Mouse (Mus musculus) fibroblast of lung, adult 2 months (primary cell): ENCODE data around the gene Scgb3a1.

ENCODE experiments used
- DNase-seq: peaks from one replicate; pipeline ENCODE4 v3.0.0-alpha.2; 2011; ENCODE audit warnings: low read depth

The Scgb3a1 gene

GRCm38 (mm10) chr11:49658791-49659469, 4.5 kb upstream of the Scgb3a1 start:
- peak; percentile 60 for DNase-seq

DNA sequence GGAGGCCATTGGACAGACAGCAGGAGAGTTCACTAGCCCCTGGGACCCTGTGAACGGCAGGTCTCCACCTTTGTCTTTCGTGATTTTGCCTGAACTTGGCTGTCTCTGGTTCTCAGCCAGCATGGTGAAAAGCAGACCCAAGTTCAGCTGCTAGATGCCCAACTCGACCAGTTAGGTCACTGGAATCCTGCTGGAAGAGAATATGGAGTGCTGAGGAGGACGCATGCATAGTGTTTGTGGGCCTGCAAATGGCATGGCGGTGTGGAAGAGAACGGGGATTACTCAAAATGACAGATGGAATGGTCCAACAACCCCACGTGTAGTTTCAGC, 4.0 kb upstream of the Scgb3a1 start:
- no peak for DNase-seq

- DNase-seq: no peak
These were observed 1.1 kb upstream of the Scgb3a1 start for GRCm38 (mm10) chr11:49662292-49662780.

DNA sequence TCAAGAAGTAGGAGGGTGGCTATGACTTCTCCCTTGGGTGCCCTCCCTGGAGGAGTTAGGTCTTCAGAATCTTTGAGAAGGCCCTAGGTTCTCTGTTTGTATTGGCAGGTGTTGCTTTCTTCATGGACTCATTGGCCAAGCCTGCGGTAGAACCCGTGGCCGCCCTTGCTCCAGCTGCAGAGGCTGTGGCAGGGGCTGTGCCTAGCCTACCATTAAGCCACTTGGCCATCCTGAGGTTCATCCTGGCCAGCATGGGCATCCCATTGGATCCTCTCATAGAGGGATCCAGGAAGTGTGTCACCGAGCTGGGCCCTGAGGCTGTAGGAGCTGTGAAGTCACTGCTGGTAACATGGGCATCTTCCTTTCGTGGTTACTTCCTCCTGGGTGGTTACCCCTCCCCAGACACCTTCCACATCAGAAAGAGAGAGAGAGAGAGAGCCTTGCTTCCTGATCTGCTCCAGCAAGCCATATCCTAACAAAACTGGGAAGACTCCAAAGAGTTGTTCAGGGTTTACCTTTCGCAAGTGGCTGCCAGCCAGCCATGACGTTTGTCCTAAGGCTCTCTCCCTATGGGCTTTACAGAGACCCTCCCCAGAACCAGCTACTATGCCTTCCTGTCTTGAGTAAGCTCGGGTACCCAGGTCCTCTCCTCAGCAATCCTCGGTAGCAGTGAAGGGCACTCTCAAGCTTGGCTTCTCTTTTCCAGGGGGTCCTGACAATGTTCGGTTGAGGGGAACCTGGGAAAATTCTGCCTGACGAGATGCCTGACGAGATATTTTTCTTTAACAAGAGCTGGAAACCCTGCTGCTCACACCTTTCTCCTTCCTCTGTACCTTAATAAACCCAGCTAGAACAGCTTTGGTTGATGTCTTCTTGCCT, 1.1 kb downstream of the Scgb3a1 start:
- DNase-seq: no peak

DNA sequence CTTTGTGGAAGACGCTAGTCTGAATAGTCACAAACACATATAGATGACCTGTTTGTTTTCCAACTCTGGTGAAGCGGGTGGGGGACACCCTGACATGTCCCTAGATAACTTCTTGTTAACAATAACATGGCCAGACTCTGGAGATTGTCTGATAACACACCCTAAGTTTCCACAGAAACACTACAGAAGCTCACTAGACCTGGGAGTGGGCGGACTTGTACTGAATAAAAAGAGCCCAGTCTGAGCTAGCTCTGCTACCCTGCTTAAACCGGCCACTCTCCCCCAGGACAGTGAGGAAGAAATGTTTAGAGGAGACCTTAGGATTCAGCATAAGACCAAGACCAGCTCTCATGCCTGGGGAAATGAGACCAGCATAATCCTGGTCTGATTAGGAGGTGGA, 2.1 kb downstream of the Scgb3a1 start:
- no peak for DNase-seq

- DNase-seq: no peak
These were observed 10.0 kb downstream of the Scgb3a1 start for GRCm38 (mm10) chr11:49673433-49673832.

DNA sequence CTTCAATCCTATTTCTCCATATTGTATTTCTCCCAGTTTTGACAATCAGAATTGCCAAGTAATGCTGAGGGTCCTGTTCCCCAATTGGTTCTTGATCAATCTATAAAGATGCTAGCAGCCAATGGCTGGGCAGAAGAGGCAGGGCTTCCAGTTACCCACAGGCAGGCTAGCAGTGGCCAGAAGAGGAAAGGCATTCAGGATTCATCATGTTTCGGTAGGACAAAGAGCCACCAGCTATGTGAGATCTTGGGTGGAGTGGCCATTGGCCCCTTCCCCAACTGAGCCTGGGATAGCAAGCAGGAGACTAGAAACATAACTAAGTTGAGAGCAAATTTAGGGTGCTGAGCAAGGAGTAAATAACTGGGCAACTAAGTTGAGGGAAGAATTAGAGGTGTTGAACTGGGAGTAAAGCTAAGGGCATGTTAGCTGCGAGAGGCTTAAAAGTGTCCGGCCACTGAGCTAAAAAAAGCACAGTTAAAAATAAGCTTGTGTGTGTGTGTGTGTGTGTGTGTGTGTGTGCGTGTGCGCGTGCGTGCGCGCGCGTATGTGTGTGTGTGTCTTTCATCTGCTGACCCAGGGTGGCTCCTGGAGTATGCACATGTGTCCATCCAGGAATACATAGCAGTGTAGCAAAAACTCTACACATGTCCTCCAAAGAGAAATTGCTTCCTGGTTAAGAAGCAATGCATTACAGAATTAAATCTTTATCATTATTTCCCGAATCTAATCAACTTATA, 21.0 kb downstream of the Scgb3a1 start:
- DNase-seq: no peak

DNA sequence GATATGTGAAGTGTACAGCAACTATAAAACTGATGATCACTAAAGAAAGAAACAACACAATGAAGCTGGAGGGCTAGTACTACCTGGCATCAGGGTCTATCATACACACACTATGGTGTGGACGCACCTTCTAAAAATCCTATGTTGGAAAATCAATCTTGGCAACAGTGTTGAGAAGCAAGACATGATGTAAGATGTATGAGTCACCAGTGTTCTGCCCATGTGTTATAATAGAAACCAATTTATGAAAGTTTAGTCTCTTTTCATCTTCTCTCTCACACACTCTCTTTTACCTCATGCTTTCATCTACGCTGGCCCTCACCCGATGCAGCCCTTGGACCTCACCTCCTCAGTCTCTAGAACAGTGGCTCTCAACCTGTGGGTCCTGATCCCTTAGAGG, 31.6 kb downstream of the Scgb3a1 start:
- DNase-seq: no peak

GRCm38 (mm10) chr11:49695695-49696094, 32.3 kb downstream of the Scgb3a1 start:
- DNase-seq: no peak

DNA sequence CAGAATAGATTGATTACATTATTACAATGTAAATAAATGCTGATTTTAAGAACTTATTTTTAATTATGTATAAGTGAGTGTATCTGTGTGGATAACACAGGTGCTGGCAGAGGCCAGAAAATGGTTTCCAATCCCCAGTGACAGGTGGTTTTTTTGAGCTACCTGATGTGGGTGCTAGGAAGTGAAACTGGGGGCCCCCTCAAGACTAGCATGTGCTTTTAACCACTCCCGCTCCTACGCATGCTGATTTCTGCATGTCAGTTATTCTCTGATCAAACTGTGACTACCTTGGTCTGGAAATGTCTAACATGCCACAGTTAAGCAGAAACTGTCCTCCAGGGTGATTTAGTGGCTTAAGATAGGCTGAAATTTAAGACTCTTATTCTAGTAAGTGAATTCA, 33.1 kb downstream of the Scgb3a1 start:
- DNase-seq: no peak

DNA sequence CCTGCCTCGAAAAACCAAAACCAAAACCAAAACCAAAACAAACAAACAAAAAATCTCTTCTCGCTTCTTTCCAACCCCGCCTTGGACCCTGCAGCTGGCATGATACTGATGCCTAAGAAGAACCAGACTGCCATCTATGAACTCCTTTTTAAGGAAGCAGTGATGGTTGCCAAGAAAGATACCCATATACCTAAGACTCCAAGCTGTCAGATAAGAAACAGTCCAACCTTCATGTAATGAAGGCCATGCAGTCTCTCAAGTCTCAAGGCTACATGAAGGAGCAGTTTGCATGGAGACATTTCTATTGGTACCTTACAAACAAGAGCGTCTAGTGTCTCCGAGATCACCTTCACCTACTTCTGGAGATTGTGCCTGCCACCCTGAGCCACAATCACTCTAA, 34.4 kb downstream of the Scgb3a1 start:
- DNase-seq: no peak

DNA sequence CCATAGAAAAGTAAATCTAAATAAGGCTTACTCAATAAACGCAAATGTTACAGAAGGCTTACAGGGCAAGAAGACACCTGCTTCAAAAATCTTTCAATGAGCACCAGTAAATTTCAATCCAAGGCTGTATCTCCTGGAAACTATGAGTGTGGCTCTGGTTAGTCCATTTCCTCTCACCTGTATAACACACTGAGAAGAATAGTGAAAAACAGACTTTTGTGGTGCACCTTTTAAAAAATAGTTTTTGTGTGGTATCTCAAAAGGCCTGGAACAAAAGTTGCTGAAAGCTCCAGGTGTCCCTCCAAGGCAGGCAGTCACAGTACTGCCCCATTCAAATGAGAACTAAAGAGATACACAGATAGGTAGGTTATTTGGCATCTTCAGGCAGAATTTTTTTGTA, 35.7 kb downstream of the Scgb3a1 start:
- no peak for DNase-seq

DNA sequence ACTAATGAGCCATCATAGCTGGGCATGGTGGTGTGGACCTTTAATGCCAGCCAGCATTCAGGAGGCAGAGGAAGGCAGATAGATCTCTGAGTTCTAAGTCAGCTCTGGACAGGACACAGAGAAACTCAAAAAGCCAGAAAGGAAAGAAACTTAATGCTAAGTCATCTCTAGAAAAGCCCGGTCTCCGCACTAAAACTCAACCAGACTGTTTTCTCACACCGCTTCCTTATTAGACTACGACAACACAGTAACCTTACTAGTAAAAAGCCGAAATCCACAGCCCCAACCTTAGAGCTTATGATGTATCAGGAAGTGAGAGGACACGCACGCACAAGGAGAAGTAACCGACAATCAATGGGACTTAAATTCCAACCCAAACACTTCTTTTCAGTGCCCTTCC, 38.6 kb downstream of the Scgb3a1 start:
- DNase-seq: no peak

GRCm38 (mm10) chr11:49704804-49705203, 41.4 kb downstream of the Scgb3a1 start:
- no peak for DNase-seq

DNA sequence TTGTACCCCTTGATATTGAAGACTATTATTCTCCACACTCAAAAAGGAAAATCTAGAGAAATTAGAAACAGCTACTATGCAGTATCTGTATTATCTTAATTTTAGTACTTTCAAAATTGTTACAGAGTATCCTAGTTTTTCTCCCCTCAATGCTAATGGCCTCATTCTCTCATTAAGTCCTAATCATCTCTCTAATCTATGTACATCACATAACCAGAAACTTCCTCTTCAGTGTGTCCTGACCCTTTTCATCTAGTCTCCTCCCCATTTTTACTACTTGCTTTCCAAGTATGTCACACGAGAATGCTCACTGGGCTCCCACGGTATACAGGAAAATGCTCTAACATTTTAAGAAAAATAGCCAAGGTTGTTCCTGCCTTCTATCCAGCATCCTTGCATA, 44.4 kb downstream of the Scgb3a1 start:
- no peak for DNase-seq

DNA sequence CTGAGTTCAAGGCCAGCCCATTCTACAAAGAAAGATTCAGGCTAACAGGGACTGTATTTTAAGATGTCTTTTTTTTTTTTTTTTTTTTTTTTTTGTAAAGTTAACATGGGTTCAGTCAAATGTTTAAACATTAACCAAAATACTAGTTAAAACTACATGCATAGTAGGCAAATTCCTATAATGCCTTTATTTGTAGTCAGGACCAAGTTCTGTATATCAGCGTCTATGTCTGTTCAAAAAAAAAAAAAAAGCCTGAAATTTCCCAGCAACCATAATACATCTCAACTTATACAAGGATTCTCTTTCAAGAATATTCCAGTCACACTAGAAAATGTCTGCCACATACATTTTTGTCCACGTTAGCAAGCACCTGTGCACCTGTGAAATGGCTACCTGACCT, 47.3 kb downstream of the Scgb3a1 start:
- no peak for DNase-seq

- DNase-seq: no peak
These were observed 48.7 kb downstream of the Scgb3a1 start for GRCm38 (mm10) chr11:49711981-49712554.

DNA sequence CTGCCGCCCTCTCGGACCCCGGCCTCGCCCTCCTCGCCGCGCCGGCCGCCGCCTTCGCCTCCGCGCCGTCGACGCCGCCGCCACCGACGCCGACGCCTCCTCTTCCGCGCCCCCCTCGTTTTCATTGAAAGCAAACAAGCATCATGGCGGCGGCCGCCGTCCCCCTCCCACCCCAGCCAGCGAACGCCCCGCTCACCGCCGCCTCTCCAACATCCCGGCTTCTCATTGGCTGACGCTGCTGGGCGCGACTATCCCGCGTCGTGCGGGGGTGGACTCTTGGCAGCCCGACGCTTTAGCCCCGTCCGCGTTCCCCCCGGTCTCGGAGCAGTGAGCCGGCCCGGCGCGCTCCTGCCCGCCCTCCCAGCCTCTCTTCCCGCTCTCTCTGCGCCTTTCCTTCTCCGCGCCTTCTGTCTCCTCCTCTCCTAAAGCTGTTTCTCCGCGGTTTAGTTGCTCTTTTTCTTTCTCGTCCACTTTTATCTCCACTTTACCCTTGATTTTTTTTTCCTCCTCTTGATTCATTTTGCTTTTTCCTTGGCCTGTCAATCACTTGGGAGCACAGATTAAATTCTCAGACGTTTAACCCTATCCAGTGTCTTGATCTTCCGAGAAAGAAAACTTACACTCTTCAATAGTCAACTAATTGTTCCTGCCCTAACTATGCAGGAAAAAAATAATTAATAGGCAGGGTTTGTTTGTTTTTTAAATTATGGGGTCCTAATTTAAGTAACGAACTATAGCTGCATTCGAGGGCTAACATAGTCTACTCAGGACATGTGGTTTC, 49.3 kb downstream of the Scgb3a1 start, which contains the start of gene Cnot6:
Cnot6 (minus strand) TSS at position 169 of the 781 bp plus-strand sequence.
- peak; percentile 88 for DNase-seq

DNA sequence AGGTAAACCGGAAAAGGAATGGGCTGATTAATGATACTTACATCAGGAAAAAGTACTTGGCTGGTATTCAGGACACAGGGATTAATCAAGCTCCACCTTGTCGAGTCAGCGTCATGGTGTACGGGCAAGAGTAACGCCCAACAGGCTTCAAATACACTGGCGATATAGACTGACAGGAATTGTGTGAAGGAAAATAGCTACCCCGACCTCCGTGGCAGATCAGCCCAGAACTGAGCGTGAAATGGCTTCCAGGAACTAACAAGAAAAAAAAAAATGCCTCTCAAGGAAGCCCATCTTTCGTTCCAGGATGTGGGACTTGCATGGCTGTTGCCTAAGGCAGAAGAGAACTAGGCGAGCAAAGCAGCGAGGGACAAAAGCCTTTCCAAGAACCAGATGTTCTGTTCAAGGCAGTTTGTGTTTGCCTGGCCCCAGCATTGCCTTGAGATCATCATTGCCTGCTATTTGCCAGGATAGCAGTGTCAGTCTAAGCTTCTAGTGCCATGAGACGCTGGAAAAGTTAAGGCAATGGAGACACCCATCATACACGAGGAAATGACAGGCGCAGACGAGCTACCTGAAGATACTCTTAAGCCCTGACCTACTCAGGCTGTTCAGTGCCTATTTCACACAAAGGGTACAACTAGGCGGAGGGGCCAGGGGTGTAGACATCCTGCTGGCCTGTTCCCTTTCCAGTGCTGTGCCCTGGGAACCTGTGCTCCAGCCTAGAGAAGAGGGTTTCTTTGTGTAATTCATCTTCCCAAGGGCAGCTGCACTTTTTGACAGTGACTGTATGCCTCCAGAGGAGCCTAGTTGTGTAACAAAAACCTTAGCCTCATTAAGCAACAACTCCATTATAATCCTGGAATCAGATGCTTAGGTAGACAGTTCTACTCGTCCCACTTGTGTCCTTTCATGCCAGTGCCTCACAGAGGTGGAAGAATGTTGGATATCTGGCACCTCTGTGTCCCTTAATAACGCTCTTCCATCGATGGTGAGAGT, 50.2 kb downstream of the Scgb3a1 start:
- no peak for DNase-seq
